Comparison of ENCODE assay signal across 9 mouse cellular contexts in the genomic region with DNA sequence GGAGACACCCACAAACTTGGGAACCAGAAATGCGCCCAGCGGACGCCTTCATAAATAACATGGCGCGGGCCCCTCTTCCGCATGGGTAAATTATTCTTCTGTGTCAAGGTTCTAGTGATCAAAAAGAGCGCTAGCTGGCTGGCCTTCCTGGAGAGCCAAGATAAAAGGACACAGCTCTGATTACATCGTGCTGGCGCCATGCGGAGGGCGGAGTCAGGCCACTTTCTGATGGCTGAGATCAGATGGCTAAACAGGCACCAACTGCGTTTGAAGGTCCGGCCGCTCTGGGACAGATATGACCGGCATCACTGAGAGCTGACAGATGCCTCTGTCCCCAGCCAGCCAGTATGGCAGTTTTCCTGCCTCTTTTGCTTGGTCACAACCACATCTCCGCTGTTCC.
DNase-seq lines count a peak whose midpoint lies in the region; ATAC-seq and TF ChIP-seq lines count a peak whose summit lies in the region.
"Had no signal": no experiment of that assay in that cellular context is flagged by ENCODE, and none has a peak within 500 bp of the region (broad histone marks: within the 10 kb centered on the region; RNA-seq: fewer than 3 reads in every experiment).

No protein-coding gene starts in this region.

- TF ChIP-seq POLR2A in kidney, adult 2 months (IDR thresholded peaks at IDR 0.05; ENCODE audit: low read depth, low read length), result no peak
- no peak for TF ChIP-seq POLR2A in limb, embryonic 14.5 days (IDR thresholded peaks at IDR 0.05; ENCODE audit: borderline replicate concordance, extremely low read depth, insufficient read depth, insufficient read length)

- H3K4me1 ChIP-seq in kidney, embryonic 16.5 days (ENCODE audit: insufficient read depth, low read length), result peaks cover 36% of the 10 kb centered on the region
- H3K4me1 ChIP-seq in kidney, adult 2 months (ENCODE audit: control insufficient read depth, insufficient read depth, low read length), result no peaks in the 10 kb centered on the region
- peaks cover 7% of the 10 kb centered on the region for H3K4me1 ChIP-seq in limb, embryonic 14.5 days (ENCODE audit: control insufficient read depth, insufficient read depth, low read length)

- no peak for DNase-seq in kidney, adult 2 months
- peak; percentile 88 for DNase-seq in adrenal gland, adult 2 months
- DNase-seq in embryo, embryonic 9.5 days (ENCODE audit: extremely low spot score), result peak; percentile 49
- DNase-seq in limb, embryonic 14.5 days (ENCODE audit: low spot score), result no peak
- DNase-seq in right cerebral cortex, postnatal 10 days (ENCODE audit: low spot score in 2 of 2), result no peak
- DNase-seq in thymus, postnatal 10 days (ENCODE audit: low spot score in 2 of 2), result no peak
- DNase-seq in spleen, adult 12 weeks (ENCODE audit: low spot score), result no peak
- DNase-seq: cerebellum, adult 11 months had no signal

- WGBS in kidney, embryonic 16.5 days, result 19% methylated on average over 16 of the region's 16 CpGs
- 38% methylated on average over 16 of the region's 16 CpGs for WGBS in kidney, adult 2 months
- 21% methylated on average over 16 of the region's 16 CpGs for WGBS in limb, embryonic 14.5 days

- H3K27ac ChIP-seq in kidney, embryonic 16.5 days (ENCODE audit: low read length), result peak overlapping the region; percentile 0; the same call in 1 of the 2 replicates
- no peak overlapping the region for H3K27ac ChIP-seq in kidney, adult 2 months (ENCODE audit: insufficient read depth, low read depth, low read length)
- no peak overlapping the region for H3K27ac ChIP-seq in limb, embryonic 14.5 days (replicated peaks; ENCODE audit: low read depth, low read length)

- H3K36me3 ChIP-seq in kidney, embryonic 16.5 days (ENCODE audit: insufficient read depth, low read length), result no peaks in the 10 kb centered on the region; the same call in 1 of the 2 replicates
- no peaks in the 10 kb centered on the region for H3K36me3 ChIP-seq in kidney, adult 2 months (ENCODE audit: control insufficient read depth, insufficient read depth, low read length)
- H3K36me3 ChIP-seq in limb, embryonic 14.5 days (ENCODE audit: control insufficient read depth, insufficient read depth, low read length), result no peaks in the 10 kb centered on the region

- no peak overlapping the region for H3K4me3 ChIP-seq in kidney, embryonic 16.5 days (ENCODE audit: low read length)
- H3K4me3 ChIP-seq in kidney, adult 2 months (ENCODE audit: insufficient read depth, low read depth, low read length), result no peak overlapping the region
- H3K4me3 ChIP-seq in limb, embryonic 14.5 days (replicated peaks; ENCODE audit: low read length), result no peak overlapping the region

- no peak for TF ChIP-seq CTCF in kidney, adult 2 months (conservative IDR thresholded peaks at IDR 0.05; ENCODE audit: insufficient read depth, insufficient read length, low read depth, low read length)

- peak; percentile 58; the same call in 1 of the 2 replicates for ATAC-seq in kidney, embryonic 16.5 days (ENCODE audit: low FRiP score, low TSS enrichment)
- 0 out of 2 replicates have a peak, but pooled peaks have one; percentile 19 for ATAC-seq in limb, embryonic 14.5 days (ENCODE audit: low FRiP score, low read depth)

- peak overlapping the region; percentile 25; the same call in 1 of the 2 replicates for H3K4me2 ChIP-seq in kidney, embryonic 16.5 days (replicated peaks; ENCODE audit: low read depth, low read length)
- H3K4me2 ChIP-seq in limb, embryonic 14.5 days (replicated peaks; ENCODE audit: low read depth, low read length, severe bottlenecking), result no peak overlapping the region

- H3K27me3 ChIP-seq in kidney, embryonic 16.5 days (ENCODE audit: insufficient read depth, low read length), result no peaks in the 10 kb centered on the region
- H3K27me3 ChIP-seq in kidney, adult 2 months (replicated peaks; ENCODE audit: control insufficient read depth, insufficient read depth, low read length), result no peaks in the 10 kb centered on the region
- peaks cover 6% of the 10 kb centered on the region; the same call in 1 of the 2 replicates for H3K27me3 ChIP-seq in limb, embryonic 14.5 days (ENCODE audit: control insufficient read depth, insufficient read depth, low read length)

- no peaks in the 10 kb centered on the region for H3K9me3 ChIP-seq in kidney, embryonic 16.5 days (ENCODE audit: low read length)
- no peaks in the 10 kb centered on the region for H3K9me3 ChIP-seq in limb, embryonic 14.5 days (ENCODE audit: control insufficient read depth, low read length)

- H3K9ac ChIP-seq in kidney, embryonic 16.5 days (replicated peaks; ENCODE audit: low read length), result peak overlapping the region; percentile 49
- no peak overlapping the region for H3K9ac ChIP-seq in limb, embryonic 14.5 days (ENCODE audit: low read depth, low read length, severe bottlenecking)

Comparison
In these comparisons a context has a peak if more than half of its experiments do, and no peak if none do; other contexts are left out.
1. DNase-seq: peak in adrenal gland, adult 2 months (single experiment) and embryo, embryonic 9.5 days (single experiment); none in kidney, adult 2 months (single experiment), limb, embryonic 14.5 days (single experiment), right cerebral cortex, postnatal 10 days (0 of 2), thymus, postnatal 10 days (0 of 2) and spleen, adult 12 weeks (single experiment).